Mouse (Mus musculus) bone marrow, adult 2 months (tissue): ENCODE results near the gene Ccdc91.

Source experiments
- CTCF ChIP-seq: fragments of 200-500 bp; IDR thresholded peaks from 2 replicates; pipeline ENCODE4 v1.5.1; 2011; ENCODE audit warnings: low read length, control low read depth; ENCODE audit not compliant: control insufficient read depth, insufficient read depth
- POLR2A ChIP-seq: fragments of 200-500 bp; IDR thresholded peaks from 2 replicates; pipeline ENCODE4 v1.6.1; 2011; ENCODE audit warnings: low read depth, mild to moderate bottlenecking, control low read depth, low read length, borderline replicate concordance; ENCODE audit not compliant: control insufficient read depth

- TF ChIP-seq POLR2A, result no peak
- TF ChIP-seq CTCF, result no peak
Observed at GRCm38 (mm10) chr6:147555591-147555990, 80.0 kb downstream of the Ccdc91 start.
